Mouse (Mus musculus): ENCODE results near the gene Lamb3.

Lamb3 gene

GRCm38 (mm10) chr1:193315705-193316357 is 108.3 kb downstream of the Lamb3 start:
- DNase-seq (ENCODE audit: low read depth, low spot score): no peak

GRCm38 (mm10) chr1:193316358-193316750 is 108.9 kb downstream of the Lamb3 start:
- no peak for DNase-seq (ENCODE audit: low read depth, low spot score)

- DNase-seq (ENCODE audit: low read depth, low spot score): no peak
These were observed 109.7 kb downstream of the Lamb3 start for GRCm38 (mm10) chr1:193317159-193317559.

- DNase-seq (ENCODE audit: low read depth, low spot score): no peak
These were observed 112.2 kb downstream of the Lamb3 start for GRCm38 (mm10) chr1:193319721-193320120.

- no peak for DNase-seq (ENCODE audit: low read depth, low spot score)
These were observed 112.9 kb downstream of the Lamb3 start for GRCm38 (mm10) chr1:193320398-193320797.

- DNase-seq (ENCODE audit: low read depth, low spot score): no peak
These were observed 116.2 kb downstream of the Lamb3 start for GRCm38 (mm10) chr1:193323686-193324085.

GRCm38 (mm10) chr1:193324224-193324623 is 116.7 kb downstream of the Lamb3 start:
- no peak for DNase-seq (ENCODE audit: low read depth, low spot score)

GRCm38 (mm10) chr1:193325891-193326290 is 118.4 kb downstream of the Lamb3 start:
- no peak for DNase-seq (ENCODE audit: low read depth, low spot score)

GRCm38 (mm10) chr1:193326456-193327145 is 119.1 kb downstream of the Lamb3 start:
- no peak for DNase-seq (ENCODE audit: low read depth, low spot score)

- no peak for DNase-seq (ENCODE audit: low read depth, low spot score)
These were observed 119.7 kb downstream of the Lamb3 start for GRCm38 (mm10) chr1:193327216-193327615.

- DNase-seq (ENCODE audit: low read depth, low spot score): no peak
These were observed 120.2 kb downstream of the Lamb3 start for GRCm38 (mm10) chr1:193327686-193328085.

GRCm38 (mm10) chr1:193329557-193329956 is 122.1 kb downstream of the Lamb3 start:
- no peak for DNase-seq (ENCODE audit: low read depth, low spot score)

GRCm38 (mm10) chr1:193330172-193330571 is 122.7 kb downstream of the Lamb3 start:
- DNase-seq (ENCODE audit: low read depth, low spot score): no peak

GRCm38 (mm10) chr1:193330626-193331025 is 123.1 kb downstream of the Lamb3 start:
- DNase-seq (ENCODE audit: low read depth, low spot score): no peak

- DNase-seq (ENCODE audit: low read depth, low spot score): no peak
These were observed 124.5 kb downstream of the Lamb3 start for GRCm38 (mm10) chr1:193332018-193332417.

- no peak for DNase-seq (ENCODE audit: low read depth, low spot score)
These were observed 125.2 kb downstream of the Lamb3 start for GRCm38 (mm10) chr1:193332671-193333070.

- DNase-seq (ENCODE audit: low read depth, low spot score): no peak
These were observed 126.3 kb downstream of the Lamb3 start for GRCm38 (mm10) chr1:193333776-193334175.

GRCm38 (mm10) chr1:193334546-193334945 is 127.0 kb downstream of the Lamb3 start:
- DNase-seq (ENCODE audit: low read depth, low spot score): no peak

GRCm38 (mm10) chr1:193336122-193337017 is 128.9 kb downstream of the Lamb3 start:
- DNase-seq (ENCODE audit: low read depth, low spot score): no peak

GRCm38 (mm10) chr1:193337018-193337321 is 129.5 kb downstream of the Lamb3 start:
- DNase-seq (ENCODE audit: low read depth, low spot score): no peak

- DNase-seq (ENCODE audit: low read depth, low spot score): no peak
These were observed 130.3 kb downstream of the Lamb3 start for GRCm38 (mm10) chr1:193337787-193338310.

GRCm38 (mm10) chr1:193338363-193338995 is 131.0 kb downstream of the Lamb3 start:
- DNase-seq (ENCODE audit: low read depth, low spot score): no peak

Measured in c-Kit-negative CD71-positive TER-119-positive erythroid progenitor cells, embryonic 14.5 days (primary cell).